Mouse (Mus musculus) kidney, adult 2 months (tissue): ENCODE data around the gene Gal3st2. TPM values are rescaled to one million over a fixed set of nuclear protein-coding genes. Genes with fewer than 3 reads are reported as not detected.
"Not testable (repeated sequence)": the region's sequence is repeated elsewhere in the genome, so short reads cannot be mapped to it uniquely, and the experiment has no call there.

Source experiments
- DNase-seq: peaks from one replicate; pipeline ENCODE4 v3.0.0; 2021
- H3K27ac ChIP-seq: fragments of 200-500 bp; 2 replicates; pipeline ENCODE4 v1.5.1; 2012; ENCODE audit warnings: low read depth, low read length, control low read depth, inconsistent platforms; ENCODE audit not compliant: insufficient read depth
- H3K27me3 ChIP-seq: fragments of 200-500 bp; replicated peaks from 2 replicates; pipeline ENCODE4 v1.6.1; 2012; ENCODE audit warnings: mild to moderate bottlenecking, moderate library complexity, low read length, inconsistent platforms; ENCODE audit not compliant: control insufficient read depth, insufficient read depth
- H3K36me3 ChIP-seq: fragments of 200-500 bp; 2 replicates; pipeline ENCODE4 v1.6.1; 2012; ENCODE audit warnings: mild to moderate bottlenecking, moderate library complexity, low read length, inconsistent platforms; ENCODE audit not compliant: control insufficient read depth, insufficient read depth
- H3K4me1 ChIP-seq: fragments of 200-500 bp; 2 replicates; pipeline ENCODE4 v1.6.1; 2011; ENCODE audit warnings: low read length; ENCODE audit not compliant: control insufficient read depth, insufficient read depth
- H3K4me3 ChIP-seq: fragments of 200-500 bp; 2 replicates; pipeline ENCODE4 v1.5.1; 2011; ENCODE audit warnings: mild to moderate bottlenecking, low read depth, low read length, control low read depth; ENCODE audit not compliant: insufficient read depth
- CTCF ChIP-seq: fragments of 200-500 bp; conservative IDR thresholded peaks from 2 replicates; pipeline ENCODE4 v1.5.1; 2011; ENCODE audit warnings: low read depth, mild to moderate bottlenecking, control low read depth, low read length, moderate library complexity, mixed read lengths; ENCODE audit not compliant: insufficient read depth, insufficient read length
- POLR2A ChIP-seq: fragments of 200-500 bp; IDR thresholded peaks from one replicate; pipeline ENCODE4 v1.6.1; 2011; ENCODE audit warnings: low read depth, low read length, control low read depth
- WGBS: fragments of 180-500 bp; shearing (Covaris S2); methylation state at CpG from one replicate; pipeline ENCODE4 v1.1.7; 2018; 5-methylcytosine and 5-hydroxymethylcytosine counted together
- polyA plus RNA-seq: library from polyadenylated mRNA; depleted of rRNA; stranded (reverse); fragments of >200 nt; gene quantifications from 2 replicates; pipeline ENCODE4 v1.2.3, GENCODE M21; 2012; rRNA removed

Gal3st2 gene
- polyA plus RNA-seq = 0.08 and 0.19 TPM in 2 replicates

DNA sequence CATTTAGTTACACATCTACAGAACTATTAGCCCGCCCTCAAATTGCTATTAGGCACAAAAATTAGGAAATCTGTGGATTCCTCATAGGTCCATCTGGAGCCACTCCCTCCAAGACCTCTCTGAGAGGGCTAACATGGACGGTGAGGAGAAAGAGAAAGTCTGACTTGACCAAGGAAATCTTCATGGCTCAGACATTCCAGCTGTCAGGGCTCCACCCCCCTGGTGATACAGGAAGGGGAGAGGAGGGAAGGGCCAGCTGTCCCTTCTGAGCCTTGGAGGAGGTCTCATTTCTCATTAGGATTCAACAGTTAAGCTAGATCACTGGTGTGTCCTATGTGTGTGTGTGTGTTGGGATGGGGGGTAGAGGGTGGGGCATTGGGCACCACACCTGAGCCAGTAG lies at the start of gene Gal3st2:
Gal3st2 (plus strand) TSS at position 259 of the 400 bp plus-strand sequence.
- not testable (repeated sequence) for H3K36me3 ChIP-seq, H3K4me3 ChIP-seq, H3K27me3 ChIP-seq, H3K27ac ChIP-seq, DNase-seq, H3K4me1 ChIP-seq
- 39% methylated on average over 2 of the region's 2 CpGs for WGBS

DNA sequence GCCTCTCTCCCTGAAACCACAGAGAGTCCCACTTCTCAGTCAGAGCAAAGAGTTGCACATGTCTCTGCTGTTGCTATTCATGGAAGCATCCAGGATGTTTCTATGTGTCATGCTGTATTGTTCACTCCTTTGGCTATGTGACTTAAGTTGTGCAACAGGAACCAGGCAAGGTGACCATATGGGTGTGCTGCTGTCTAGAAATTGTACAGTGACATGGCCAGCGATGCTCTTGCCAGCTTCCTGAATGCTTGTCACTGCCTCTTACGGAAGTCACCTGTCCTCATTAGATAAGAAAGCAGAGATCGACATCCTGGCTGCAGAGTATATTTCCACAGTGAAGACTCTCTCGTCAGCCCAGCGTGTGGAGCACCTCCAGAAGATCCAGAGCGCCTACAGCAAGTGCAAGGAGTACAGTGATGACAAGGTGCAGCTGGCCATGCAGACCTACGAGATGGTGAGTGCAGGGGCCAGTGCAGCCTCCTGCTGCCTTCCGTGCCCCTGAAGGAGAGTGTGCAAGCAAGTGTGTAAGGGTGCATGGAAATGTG lies 49.5 kb upstream of the Gal3st2 start:
- no peaks in the 10 kb centered on the region for H3K27me3 ChIP-seq
- no peak for TF ChIP-seq CTCF
- TF ChIP-seq POLR2A = no peak
- 86% methylated on average over 8 of the region's 8 CpGs for WGBS

GRCm38 (mm10) chr1:93817823-93818532 lies 43.1 kb upstream of the Gal3st2 start:
- Histone ChIP-seq H3K36me3 (peaks cover 4% of the 10 kb centered on the region), H3K27me3 (no peaks in the 10 kb centered on the region), H3K4me1 (no peaks in the 10 kb centered on the region), H3K4me3 (no peak overlapping the region), H3K27ac (no peak overlapping the region)
- TF ChIP-seq CTCF (no peak), POLR2A (no peak)
- no peak for DNase-seq
- WGBS = 89% methylated on average over 8 of the region's 8 CpGs

More for the DNA sequence above, 49.5 kb upstream of the Gal3st2 start:
- no peak overlapping the region for H3K27ac ChIP-seq
- H3K4me3 ChIP-seq = no peak overlapping the region
- peaks cover 1% of the 10 kb centered on the region; the same call in 1 of the 2 replicates for H3K36me3 ChIP-seq
- H3K4me1 ChIP-seq = no peaks in the 10 kb centered on the region
- no peak for DNase-seq

GRCm38 (mm10) chr1:93818722-93819121 lies 42.4 kb upstream of the Gal3st2 start:
- H3K4me3 ChIP-seq = no peak overlapping the region
- no peak overlapping the region for H3K27ac ChIP-seq
- WGBS = 69% methylated on average over 7 of the region's 7 CpGs
- peaks cover 4% of the 10 kb centered on the region for H3K36me3 ChIP-seq
- no peak for TF ChIP-seq POLR2A
- no peak for TF ChIP-seq CTCF
- no peaks in the 10 kb centered on the region for H3K4me1 ChIP-seq
- DNase-seq = no peak
- no peaks in the 10 kb centered on the region for H3K27me3 ChIP-seq

GRCm38 (mm10) chr1:93823796-93824495 lies 37.2 kb upstream of the Gal3st2 start:
- TF ChIP-seq CTCF (no peak), POLR2A (no peak)
- Histone ChIP-seq H3K4me1 (peaks cover 5% of the 10 kb centered on the region; the same call in 1 of the 2 replicates), H3K4me3 (no peak overlapping the region), H3K36me3 (peaks cover 3% of the 10 kb centered on the region; the same call in 1 of the 2 replicates), H3K27me3 (no peaks in the 10 kb centered on the region), H3K27ac (peak overlapping the region; percentile 98; the same call in 1 of the 2 replicates)
- no peak for DNase-seq
- WGBS = 69% methylated on average over 3 of the region's 3 CpGs

DNA sequence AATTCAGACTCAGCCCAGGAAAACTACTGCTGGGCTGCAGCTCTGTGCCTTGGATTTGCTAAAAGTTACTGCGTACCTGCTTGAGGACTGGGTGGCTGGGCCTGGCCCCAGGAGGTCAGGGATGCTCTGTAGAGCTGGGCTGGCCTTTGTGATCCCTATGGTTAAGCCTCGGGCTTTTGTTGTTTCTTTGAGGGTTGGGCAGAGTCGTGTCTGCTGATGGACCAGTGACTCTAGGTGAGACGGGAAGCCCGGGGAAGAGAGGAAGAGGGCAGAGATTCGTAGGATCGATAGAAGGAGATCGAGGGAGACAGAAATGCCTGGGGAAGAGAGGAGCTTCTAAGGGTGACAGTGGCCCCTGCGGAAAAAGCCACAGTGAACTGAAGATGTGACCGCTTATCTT lies 36.5 kb upstream of the Gal3st2 start, which contains the start of gene D2hgdh:
D2hgdh (plus strand) TSS at position 301 of the 400 bp plus-strand sequence.
- Histone ChIP-seq H3K4me3 (peak within 1 kb of the TSS; percentile 79), H3K27me3 (no peaks in the 10 kb centered on the region), H3K4me1 (peaks cover 5% of the 10 kb centered on the region; the same call in 1 of the 2 replicates), H3K27ac (peak within 1 kb of the TSS; percentile 98), H3K36me3 (peaks cover 1% of the 10 kb centered on the region; the same call in 1 of the 2 replicates)
- no peak for DNase-seq
- WGBS = 13% methylated on average over 10 of the region's 10 CpGs
- TF ChIP-seq POLR2A = no peak
- no peak for TF ChIP-seq CTCF

DNA sequence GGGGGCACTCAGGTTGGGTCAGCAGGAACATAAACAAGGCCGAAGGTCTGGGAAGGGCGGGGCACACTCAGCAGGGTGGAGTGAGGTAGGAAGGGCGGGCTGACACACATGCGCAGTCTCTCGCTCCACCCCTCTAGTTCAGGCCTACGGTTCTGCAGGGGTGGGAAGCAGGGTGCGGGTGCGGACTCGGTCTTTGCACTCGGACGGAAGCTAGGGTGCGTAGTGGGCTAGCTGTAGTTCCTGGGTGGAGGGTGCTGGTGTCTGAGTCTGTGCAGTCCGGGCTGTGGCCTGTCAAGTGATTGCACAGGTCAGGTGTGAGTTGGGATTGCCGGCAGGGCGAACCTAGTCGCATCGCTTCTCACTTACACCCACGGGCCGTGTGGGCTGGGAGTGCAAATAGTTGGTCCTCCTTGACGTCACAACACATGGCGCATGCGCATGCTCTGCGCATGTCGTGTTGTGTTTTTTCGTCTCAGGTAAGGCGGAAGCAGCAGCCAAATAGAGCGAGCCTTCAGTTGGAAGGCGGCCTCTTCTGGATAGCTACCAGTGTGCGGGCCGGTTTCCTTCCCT lies 35.9 kb upstream of the Gal3st2 start:
- Histone ChIP-seq H3K4me3 (peak overlapping the region; percentile 79), H3K36me3 (no peaks in the 10 kb centered on the region), H3K27ac (peak overlapping the region; percentile 98), H3K27me3 (no peaks in the 10 kb centered on the region), H3K4me1 (peaks cover 5% of the 10 kb centered on the region; the same call in 1 of the 2 replicates)
- WGBS = under 1% methylated on average over 30 of the region's 30 CpGs
- peak; percentile 95 for TF ChIP-seq POLR2A
- TF ChIP-seq CTCF = no peak
- peak; percentile 98 for DNase-seq
